Mouse (Mus musculus) embryonic facial prominence, embryonic 11.5 days (tissue): ENCODE measurements around the gene Ankrd33. TPM values are rescaled to one million over a fixed set of nuclear protein-coding genes. Genes with fewer than 3 reads are reported as not detected.
A peak's percentile ranks its signal among the peaks of the same experiment; 100 is the strongest.

ENCODE experiments used
- ATAC-seq: fragments of 200-750 bp; cut with Nextera tagmentation; replicated peaks from 2 replicates; pipeline ENCODE4 v1.8.0; 2017; ENCODE audit warnings: low read depth; ENCODE audit not compliant: insufficient number of reproducible peaks, low FRiP score, low TSS enrichment
- DNase-seq: peaks from one replicate; pipeline ENCODE4 v3.0.0-alpha.2; 2015; ENCODE audit warnings: low spot score
- H3K27ac ChIP-seq: fragments of 300-500 bp; sonication (generic); replicated peaks from 2 replicates; pipeline ENCODE4 v1.5.1; 2014; ENCODE audit warnings: mild to moderate bottlenecking, low read depth, low read length, control low read depth
- H3K27me3 ChIP-seq: fragments of 300-500 bp; sonication (generic); 2 replicates; pipeline ENCODE4 v1.6.1; 2014; ENCODE audit warnings: mild to moderate bottlenecking, low read length, moderate library complexity, mixed read lengths; ENCODE audit not compliant: control insufficient read depth, insufficient read depth
- H3K36me3 ChIP-seq: fragments of 300-500 bp; sonication (generic); replicated peaks from 2 replicates; pipeline ENCODE4 v1.6.1; 2014; ENCODE audit warnings: low read depth, mild to moderate bottlenecking, low read length, moderate library complexity, mixed read lengths; ENCODE audit not compliant: control insufficient read depth, insufficient read depth
- H3K4me1 ChIP-seq: fragments of 300-500 bp; sonication (generic); 2 replicates; pipeline ENCODE4 v1.6.1; 2014; ENCODE audit warnings: low read length, mixed read lengths; ENCODE audit not compliant: control insufficient read depth, insufficient read depth
- H3K4me2 ChIP-seq: fragments of 300-500 bp; sonication (generic); 2 replicates; pipeline ENCODE4 v1.6.1; 2014; ENCODE audit warnings: low read depth, mild to moderate bottlenecking, control low read depth, low read length, moderate library complexity
- H3K4me3 ChIP-seq: fragments of 300-500 bp; sonication (generic); 2 replicates; pipeline ENCODE4 v1.5.1; 2014; ENCODE audit warnings: low read depth, low read length, control low read depth
- H3K9ac ChIP-seq: fragments of 300-500 bp; sonication (generic); replicated peaks from 2 replicates; pipeline ENCODE4 v1.6.1; 2014; ENCODE audit warnings: mild to moderate bottlenecking, control low read depth, low read length
- H3K9me3 ChIP-seq: fragments of 300-500 bp; sonication (generic); replicated peaks from 2 replicates; pipeline ENCODE4 v1.6.1; 2016; ENCODE audit warnings: mild to moderate bottlenecking, low read length, inconsistent platforms, mixed read lengths; ENCODE audit not compliant: control insufficient read depth
- WGBS: fragments of 180-500 bp; shearing (Covaris S2); extraction: QIAGEN DNeasy Blood & Tissue Kit; methylation state at CpG from one replicate; pipeline ENCODE4 v1.1.7; 2014; 5-methylcytosine and 5-hydroxymethylcytosine counted together
- polyA plus RNA-seq: library from polyadenylated mRNA; unstranded; fragments of >200 nt; fragmentation: Nextera tagmentation; extraction: Ambion mirVana; gene quantifications from 2 replicates; pipeline ENCODE4 v1.2.1, GENCODE M21; 2014

The Ankrd33 gene
- polyA plus RNA-seq, 1 experiment from 2014 or later = not detected

GRCm38 (mm10) chr15:101160591-101160990 lies 45.0 kb downstream of the Ankrd33 start:
- Histone ChIP-seq H3K4me3 (no peak overlapping the region), H3K4me2 (no peak overlapping the region), H3K27me3 (no peaks in the 10 kb centered on the region), H3K27ac (no peak overlapping the region), H3K9ac (no peak overlapping the region), H3K4me1 (no peaks in the 10 kb centered on the region), H3K9me3 (no peaks in the 10 kb centered on the region), H3K36me3 (no peaks in the 10 kb centered on the region)
- ATAC-seq (no peak), DNase-seq (peak; percentile 68)
- WGBS = 27% methylated on average over 6 of the region's 7 CpGs

- Histone ChIP-seq H3K4me2 (no peak overlapping the region), H3K27ac (no peak overlapping the region), H3K9ac (no peak overlapping the region), H3K36me3 (no peaks in the 10 kb centered on the region), H3K27me3 (no peaks in the 10 kb centered on the region), H3K9me3 (no peaks in the 10 kb centered on the region), H3K4me1 (no peaks in the 10 kb centered on the region), H3K4me3 (no peak overlapping the region)
- DNase-seq = no peak
- 88% methylated on average over 7 of the region's 7 CpGs for WGBS
- no peak for ATAC-seq
Observed at GRCm38 (mm10) chr15:101161534-101161933, 46.0 kb downstream of the Ankrd33 start.

DNA sequence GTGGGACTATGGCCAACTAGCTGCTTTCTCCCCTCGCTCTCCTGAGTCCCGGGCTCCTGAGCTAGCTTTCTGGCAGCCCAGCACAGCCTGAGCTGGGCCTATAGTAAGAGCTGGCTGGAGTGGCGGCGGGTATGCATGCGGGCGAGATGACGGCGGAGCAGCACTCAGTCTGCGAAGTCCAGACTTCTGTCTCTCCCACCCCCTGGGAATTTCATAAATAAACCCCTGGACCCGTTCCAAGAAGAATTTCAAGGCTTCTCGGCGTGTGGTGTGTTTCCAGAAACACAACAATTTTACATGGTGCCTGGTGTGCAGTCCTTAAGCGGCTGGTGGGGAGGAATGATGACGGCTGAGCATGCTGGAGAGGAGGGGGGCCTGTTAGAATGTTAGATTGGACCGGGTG lies 47.5 kb downstream of the Ankrd33 start:
- H3K4me3 ChIP-seq = no peak overlapping the region
- no peak for DNase-seq
- no peaks in the 10 kb centered on the region for H3K4me1 ChIP-seq
- no peaks in the 10 kb centered on the region for H3K36me3 ChIP-seq
- WGBS = 38% methylated on average over 15 of the region's 15 CpGs
- ATAC-seq = no peak
- H3K9me3 ChIP-seq = no peaks in the 10 kb centered on the region
- no peak overlapping the region for H3K4me2 ChIP-seq
- H3K27me3 ChIP-seq = no peaks in the 10 kb centered on the region
- no peak overlapping the region for H3K27ac ChIP-seq
- no peak overlapping the region for H3K9ac ChIP-seq

DNA sequence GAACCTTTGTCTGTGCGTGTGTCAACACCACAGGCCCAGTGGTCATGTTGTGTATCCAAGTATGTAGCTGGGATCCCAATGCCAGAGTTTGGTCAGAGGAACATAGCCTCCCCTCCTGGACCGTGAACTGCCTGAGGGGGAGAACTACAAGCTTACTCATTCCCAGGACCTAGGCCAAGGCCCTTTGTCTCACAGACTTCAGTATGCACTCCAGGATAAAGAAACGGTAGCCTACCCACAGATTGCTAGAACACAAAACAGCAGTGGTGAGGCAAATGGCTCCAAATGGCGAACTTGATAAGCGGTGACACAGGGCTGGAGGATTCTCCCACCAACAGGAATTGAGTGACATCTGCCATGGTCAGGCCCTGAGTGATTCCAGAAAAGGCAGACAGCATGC lies 48.3 kb downstream of the Ankrd33 start:
- Histone ChIP-seq H3K9me3 (no peaks in the 10 kb centered on the region), H3K36me3 (no peaks in the 10 kb centered on the region), H3K4me3 (no peak overlapping the region), H3K4me2 (no peak overlapping the region), H3K27ac (no peak overlapping the region), H3K27me3 (no peaks in the 10 kb centered on the region), H3K4me1 (no peaks in the 10 kb centered on the region), H3K9ac (no peak overlapping the region)
- WGBS = 70% methylated on average over 5 of the region's 5 CpGs
- DNase-seq (no peak), ATAC-seq (no peak)

DNA sequence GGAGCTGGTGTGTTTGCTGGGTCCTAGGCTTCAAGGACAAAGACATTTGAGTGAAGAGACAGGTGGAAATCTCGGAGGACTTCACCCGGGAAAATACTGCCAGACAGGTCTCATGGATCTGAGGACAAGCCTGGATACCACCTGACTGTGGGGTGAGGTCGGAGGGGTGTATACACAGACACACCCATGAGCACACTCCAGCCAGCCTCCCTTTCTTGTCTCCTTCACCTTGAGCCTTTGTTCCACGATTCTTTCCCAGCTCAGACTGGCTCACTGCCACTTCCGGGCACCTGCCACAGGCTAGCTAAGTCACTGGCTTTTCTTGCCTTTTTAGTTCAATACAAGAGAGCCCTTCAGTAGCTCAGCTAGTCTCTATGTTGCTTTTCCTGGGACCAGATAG lies 48.7 kb downstream of the Ankrd33 start:
- Histone ChIP-seq H3K4me3 (no peak overlapping the region), H3K27ac (no peak overlapping the region), H3K9me3 (no peaks in the 10 kb centered on the region), H3K4me2 (no peak overlapping the region), H3K36me3 (no peaks in the 10 kb centered on the region), H3K27me3 (no peaks in the 10 kb centered on the region), H3K4me1 (no peaks in the 10 kb centered on the region), H3K9ac (no peak overlapping the region)
- WGBS = 75% methylated on average over 5 of the region's 5 CpGs
- ATAC-seq (no peak), DNase-seq (no peak)

- Histone ChIP-seq H3K4me2 (no peak overlapping the region), H3K9ac (no peak overlapping the region), H3K27ac (no peak overlapping the region), H3K4me3 (no peak overlapping the region), H3K27me3 (no peaks in the 10 kb centered on the region), H3K36me3 (no peaks in the 10 kb centered on the region), H3K4me1 (no peaks in the 10 kb centered on the region), H3K9me3 (no peaks in the 10 kb centered on the region)
- 68% methylated on average over 16 of the region's 16 CpGs for WGBS
- ATAC-seq (no peak), DNase-seq (no peak)
Observed at GRCm38 (mm10) chr15:101165658-101166437, 50.3 kb downstream of the Ankrd33 start.

DNA sequence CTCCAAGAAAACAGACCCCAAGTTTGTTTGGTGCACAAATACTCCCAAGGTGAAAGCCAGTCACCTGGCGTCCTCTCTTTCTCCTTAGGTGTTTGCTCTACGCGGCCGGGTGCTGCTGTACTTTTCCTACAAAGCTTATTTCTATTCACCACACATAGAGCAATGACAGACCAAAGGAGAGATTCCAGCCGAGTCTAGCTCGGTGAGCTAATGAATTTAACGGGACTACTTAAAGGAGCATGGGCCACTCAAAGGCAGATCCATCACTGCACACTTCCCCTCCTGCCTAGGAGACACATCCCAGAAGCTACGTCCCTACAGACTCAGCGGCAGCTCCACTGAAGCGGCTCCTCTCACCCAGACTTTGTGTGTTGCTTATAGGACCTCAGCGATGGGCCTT lies 52.0 kb downstream of the Ankrd33 start:
- Histone ChIP-seq H3K27me3 (no peaks in the 10 kb centered on the region), H3K4me3 (no peak overlapping the region), H3K36me3 (no peaks in the 10 kb centered on the region), H3K4me1 (no peaks in the 10 kb centered on the region), H3K27ac (no peak overlapping the region), H3K9ac (no peak overlapping the region), H3K9me3 (no peaks in the 10 kb centered on the region), H3K4me2 (no peak overlapping the region)
- no peak for DNase-seq
- ATAC-seq = no peak
- WGBS = 77% methylated on average over 11 of the region's 11 CpGs
